Mouse (Mus musculus) lung, adult 2 months (tissue): Measurements from ENCODE around the gene Elavl3.

ENCODE experiments used
- CTCF ChIP-seq: fragments of 200-500 bp; IDR thresholded peaks from 2 replicates; pipeline ENCODE4 v1.5.1; 2011; ENCODE audit warnings: mild to moderate bottlenecking, low read length, control low read depth; ENCODE audit not compliant: insufficient read depth
- POLR2A ChIP-seq: fragments of 200-500 bp; IDR thresholded peaks from 2 replicates; pipeline ENCODE4 v1.6.1; 2011; ENCODE audit warnings: low read depth, mild to moderate bottlenecking, control low read depth, low read length, borderline replicate concordance; ENCODE audit errors: extremely low read depth

DNA sequence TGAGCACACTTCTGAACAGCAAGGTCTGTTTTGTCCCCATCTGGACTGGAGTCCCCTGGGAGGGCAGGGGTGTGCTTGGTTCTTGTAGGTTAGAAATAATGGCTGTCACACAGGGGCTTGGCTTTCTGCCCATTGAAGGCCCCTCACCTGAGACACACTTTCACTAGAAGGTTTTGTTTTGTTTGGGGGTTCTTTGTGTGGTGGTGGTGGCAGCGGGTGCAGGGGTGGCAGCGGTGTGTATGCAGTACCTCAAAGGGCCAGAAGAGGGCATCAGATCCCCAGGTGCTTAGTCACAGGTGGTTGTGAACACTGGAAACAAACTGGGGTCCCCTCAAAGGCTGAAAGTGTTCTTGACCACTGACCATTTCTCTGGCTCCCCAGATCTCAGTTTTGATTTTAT, 73.9 kb downstream of the Elavl3 start:
- TF ChIP-seq CTCF (peak; percentile 64), POLR2A (no peak)
